Mouse (Mus musculus) right cerebral cortex, adult 2 months (tissue): ENCODE results near the gene Rassf3.

Experiments
- DNase-seq, 2 experiments: peaks; one replicate each; pipeline ENCODE4 v3.0.0; 2021 to 2022; ENCODE audit warnings: low spot score in 2 of 2

The Rassf3 gene

DNA sequence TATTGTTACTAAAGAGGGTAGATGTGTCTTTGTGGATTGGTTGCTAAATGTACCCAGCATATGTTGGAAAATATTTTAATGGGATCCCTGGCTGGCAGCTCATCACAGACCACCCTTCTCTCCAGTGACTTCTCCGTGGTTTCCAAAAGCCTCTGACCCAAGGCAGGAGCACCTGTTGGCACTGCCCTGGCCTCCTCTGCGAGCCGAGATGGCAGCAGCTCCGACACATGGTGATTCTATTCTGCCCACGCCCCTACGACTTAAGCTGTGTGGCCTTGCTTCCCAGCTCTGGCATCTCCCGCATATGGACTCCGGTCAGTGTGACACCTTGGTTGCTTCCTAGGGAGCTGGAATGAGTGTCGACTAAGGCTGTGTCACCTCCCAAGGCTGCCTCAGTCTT is 73.0 kb downstream of the Rassf3 start:
- DNase-seq, result no peak

- DNase-seq, result no peak
Measured at GRCm38 (mm10) chr10:121401005-121401404, 75.1 kb downstream of the Rassf3 start.

DNA sequence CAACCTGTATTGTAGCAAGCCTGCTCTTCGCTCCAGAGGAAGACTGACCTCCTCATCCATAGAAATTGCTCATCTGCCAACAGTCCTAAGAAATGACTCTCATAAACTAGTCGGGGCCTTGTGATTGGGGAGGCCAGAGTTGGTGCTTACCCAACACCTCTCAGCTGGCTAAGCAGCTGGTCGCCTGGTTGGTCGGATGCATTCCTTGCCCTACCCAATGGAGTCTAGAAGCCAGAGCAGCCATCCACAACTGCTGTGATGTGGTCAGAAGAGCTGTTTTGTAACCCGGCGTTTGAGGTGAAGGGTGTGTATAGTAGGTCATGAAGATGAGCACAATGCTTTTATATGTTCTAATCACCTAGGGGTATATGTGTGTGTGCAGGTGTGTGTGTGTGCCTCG is 77.5 kb downstream of the Rassf3 start:
- no peak for DNase-seq

DNA sequence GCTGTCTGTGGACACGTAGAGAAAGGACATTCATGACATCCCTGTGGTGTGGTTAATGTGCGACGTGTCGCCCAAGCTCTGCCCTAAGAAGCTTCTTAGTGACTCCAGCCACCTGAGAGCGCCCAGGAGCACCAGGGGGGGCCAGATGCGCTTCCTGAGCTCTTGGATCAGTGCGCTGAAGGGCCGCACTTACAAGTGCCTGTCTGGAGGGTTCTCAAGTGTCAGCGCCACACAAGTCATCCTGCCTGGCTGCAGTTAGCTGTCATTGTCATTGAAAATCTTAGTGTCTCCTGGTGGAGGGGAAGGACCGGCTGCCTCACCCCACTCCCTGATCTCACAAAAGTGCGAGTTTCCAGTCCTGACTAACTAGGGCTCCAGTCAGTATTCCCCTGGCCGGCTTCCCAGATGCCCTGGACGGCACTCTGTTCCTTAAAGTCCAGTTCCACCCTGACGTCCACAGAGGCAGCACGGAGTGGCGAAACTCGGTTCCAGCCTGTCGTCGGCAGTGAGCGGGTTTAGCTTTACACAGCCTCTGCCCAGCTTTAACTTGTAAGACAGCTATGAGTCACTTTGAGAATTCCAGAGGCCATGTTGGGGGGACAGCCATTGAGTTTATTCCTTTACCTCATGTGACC is 80.5 kb downstream of the Rassf3 start:
- no peak for DNase-seq

DNA sequence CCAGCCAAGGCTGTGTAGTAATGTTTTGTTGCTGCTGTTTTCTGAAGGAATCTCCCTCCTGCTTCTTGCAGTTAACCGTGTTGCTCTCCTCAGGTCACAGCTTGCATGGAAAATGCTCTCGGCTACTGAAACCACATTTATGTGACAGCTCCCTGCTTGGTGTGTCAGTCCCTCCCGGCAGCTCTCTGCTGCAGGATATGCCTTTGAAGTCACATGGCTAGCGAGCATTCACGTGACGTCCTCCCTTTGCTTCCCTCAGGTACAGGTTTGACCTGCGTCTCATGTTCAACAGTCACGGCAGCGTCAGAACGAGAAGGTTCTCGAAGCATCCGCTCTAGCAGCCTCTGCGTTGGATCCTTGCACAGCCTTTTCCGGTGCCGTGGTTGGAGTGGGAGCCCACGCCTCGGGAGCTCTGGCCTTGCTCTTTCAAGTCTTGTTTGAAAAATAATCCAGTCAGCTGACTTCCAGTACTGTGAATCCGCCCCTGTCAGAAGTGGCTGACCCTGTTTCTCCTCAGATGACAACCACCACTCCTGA is 81.3 kb downstream of the Rassf3 start:
- no peak for DNase-seq

DNA sequence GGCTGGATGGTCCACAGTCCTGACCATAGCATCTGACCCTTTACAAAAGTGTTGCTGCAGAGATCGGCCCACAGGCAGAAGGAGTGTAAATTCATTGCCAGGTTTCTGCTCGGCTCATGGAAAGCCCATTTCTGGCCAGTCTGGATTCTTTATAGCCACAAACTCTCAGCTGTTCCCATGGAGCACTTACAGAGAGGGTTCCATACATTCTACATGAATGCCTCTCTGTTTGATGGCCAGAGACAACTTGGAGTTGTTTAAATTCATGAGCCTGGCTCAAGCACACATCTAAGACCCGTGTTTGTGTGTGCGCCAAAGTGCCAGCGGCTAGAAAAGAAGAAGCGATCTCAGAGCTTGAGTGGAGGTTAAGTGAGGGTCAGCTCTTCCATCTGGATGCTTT is 81.9 kb downstream of the Rassf3 start:
- DNase-seq, result no peak

DNA sequence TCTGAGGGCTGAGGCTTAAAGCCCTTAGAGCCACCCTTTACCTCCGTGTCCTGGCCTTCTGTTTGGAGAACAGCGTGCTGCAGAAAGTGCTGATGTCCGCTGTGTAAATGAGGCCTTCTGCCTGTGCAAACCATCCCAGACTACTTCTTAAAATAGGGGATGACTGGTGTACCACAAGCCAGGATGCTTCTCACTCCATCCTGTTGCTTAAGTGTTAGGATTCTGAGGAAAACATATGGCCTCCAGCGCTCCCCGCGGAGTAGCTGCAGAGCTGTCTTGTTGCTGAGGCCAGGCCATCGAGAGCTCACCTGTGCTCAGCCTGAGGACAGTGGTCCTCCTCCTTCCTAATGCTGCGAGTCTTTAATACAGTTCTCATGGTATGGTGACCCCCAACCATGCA is 84.2 kb downstream of the Rassf3 start:
- no peak for DNase-seq

GRCm38 (mm10) chr10:121390602-121391001 is 85.5 kb downstream of the Rassf3 start:
- no peak for DNase-seq

DNA sequence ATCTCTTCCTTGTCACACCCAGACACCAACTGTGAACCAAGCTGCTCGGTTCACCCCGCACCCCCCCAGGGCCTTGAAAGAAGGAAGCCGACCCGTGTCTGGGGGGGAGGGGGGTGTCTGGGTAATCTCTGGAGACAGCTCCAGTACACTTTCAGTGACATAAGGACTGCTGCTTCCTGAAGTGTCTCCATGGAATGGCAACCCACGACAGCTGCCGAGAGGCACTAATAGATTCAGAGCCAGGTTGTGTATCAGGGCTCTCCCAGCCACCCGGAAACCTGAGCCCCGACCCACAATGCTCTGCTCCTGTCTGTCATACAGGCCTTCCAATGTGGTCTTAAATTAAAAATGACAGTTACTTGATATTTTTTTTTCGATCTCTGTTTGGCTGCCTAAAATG is 89.8 kb downstream of the Rassf3 start:
- no peak for DNase-seq

DNA sequence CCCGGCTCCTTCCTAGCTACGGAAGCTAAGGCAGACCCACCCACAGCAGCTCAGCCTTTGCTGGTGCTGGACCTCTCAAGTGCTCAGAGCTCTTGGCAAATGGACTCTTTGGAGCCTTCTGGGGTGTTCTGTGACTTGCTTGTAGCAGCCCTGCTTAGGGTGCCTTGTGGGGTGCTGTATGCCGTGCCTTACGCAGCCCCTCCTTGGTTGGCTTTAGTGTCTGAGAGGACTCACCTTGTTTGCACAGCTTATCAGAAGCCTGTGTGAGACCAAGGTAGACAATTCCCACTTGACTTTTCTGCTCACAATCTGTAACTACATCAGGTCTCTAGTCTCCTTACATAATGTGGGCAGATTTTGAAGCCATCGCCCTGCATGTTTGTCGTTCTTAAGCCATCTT is 90.5 kb downstream of the Rassf3 start:
- no peak for DNase-seq

- no peak for DNase-seq
Measured at GRCm38 (mm10) chr10:121384710-121385109, 91.4 kb downstream of the Rassf3 start.

DNA sequence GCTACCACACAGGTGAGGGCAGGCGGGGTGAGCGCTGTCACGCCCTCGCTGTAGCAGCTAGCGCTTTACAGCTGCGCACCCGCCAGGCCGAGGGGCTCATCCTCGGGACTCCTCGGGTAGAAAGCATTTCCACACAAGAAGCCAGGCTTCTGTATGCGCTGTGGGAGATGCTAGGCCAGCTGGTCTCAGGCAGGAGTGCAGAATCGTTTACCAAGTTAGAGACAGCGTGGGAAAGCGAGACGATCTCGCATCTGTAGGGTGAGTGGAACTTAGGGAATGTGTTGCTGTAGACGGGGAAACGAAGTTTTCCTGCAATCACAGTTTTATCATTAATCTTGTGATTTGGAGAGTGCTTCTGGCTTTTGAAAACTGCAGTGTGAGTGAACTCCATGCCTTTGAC is 94.9 kb downstream of the Rassf3 start:
- DNase-seq, result no peak

- DNase-seq, result no peak
Measured at GRCm38 (mm10) chr10:121379387-121379786, 96.8 kb downstream of the Rassf3 start.

DNA sequence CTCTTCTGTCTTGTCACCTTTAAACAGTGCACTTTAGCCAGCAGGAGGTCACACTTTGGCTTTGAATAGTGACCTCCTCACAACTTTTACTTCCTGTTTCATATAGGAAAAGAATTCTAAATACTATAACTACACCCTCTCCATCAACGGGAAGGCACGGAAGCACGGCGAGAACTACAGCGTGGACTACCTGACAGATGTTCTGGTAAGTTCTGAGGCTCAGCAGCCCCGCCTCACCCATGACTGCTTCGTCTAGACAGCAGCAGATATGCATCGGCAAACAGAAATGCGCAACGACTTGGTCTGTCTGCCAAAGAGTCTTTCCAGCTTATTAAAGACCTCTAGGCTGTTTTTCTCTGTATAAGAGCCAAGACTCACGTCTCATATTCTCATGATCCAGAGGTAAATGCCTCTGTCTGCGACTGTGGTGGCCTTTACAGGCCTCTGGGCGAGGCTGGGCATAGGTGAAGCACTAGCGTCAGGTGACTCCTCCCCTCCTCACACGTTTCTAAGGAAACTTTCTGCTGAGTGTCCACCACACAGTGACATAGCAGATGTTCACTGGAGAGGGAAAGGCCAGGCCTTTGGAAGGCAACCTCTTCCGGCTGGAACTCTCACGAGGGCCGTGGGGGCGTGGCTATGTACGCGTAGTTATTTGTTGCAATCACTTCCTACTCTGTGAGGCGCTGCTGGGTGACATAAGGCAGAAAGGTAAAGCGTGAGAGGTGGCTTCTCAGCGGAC is 99.4 kb downstream of the Rassf3 start:
- no peak for DNase-seq

DNA sequence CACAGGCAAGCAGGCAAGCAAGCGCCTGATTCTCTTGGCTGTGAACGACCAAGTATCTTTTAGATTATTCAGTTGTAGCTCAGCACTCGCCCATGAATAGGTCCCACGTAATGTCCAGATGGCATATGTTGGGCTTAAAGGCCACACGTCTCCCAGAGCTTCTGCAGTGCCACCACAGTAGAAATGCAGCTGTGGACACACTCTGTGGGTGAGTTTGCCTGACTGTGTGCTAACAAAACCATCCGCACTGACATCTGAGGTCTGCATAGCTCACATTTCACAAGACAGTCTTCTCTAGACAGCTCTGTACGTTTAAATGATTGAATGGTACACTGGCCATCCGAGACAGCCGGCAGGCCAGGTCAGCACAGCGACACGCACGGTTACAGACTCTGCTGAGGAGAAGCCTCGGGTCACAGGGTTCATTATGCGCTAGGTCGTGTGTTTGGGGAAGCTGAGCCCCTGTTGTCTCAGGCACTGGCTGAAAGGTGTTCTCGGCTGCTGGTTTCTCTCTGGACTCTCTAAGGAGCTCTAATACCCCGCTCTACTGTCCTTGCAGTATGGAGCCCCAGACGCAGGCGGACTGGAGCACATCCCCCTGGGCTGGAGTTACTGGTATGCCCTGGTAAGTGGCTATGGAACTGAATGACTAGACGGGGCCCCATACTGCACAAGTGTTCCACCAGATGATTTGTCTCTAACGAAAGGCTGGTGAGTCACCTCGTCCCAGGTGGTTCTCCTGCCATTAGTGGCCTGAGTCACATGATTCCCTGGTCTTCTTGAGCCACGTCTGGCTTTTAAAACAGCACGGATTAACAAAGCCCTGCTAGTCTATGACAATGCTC is 100.3 kb downstream of the Rassf3 start:
- no peak for DNase-seq

GRCm38 (mm10) chr10:121374693-121375620 is 101.2 kb downstream of the Rassf3 start:
- DNase-seq, result no peak

- no peak for DNase-seq
Measured at GRCm38 (mm10) chr10:121374013-121374412, 102.1 kb downstream of the Rassf3 start.

DNA sequence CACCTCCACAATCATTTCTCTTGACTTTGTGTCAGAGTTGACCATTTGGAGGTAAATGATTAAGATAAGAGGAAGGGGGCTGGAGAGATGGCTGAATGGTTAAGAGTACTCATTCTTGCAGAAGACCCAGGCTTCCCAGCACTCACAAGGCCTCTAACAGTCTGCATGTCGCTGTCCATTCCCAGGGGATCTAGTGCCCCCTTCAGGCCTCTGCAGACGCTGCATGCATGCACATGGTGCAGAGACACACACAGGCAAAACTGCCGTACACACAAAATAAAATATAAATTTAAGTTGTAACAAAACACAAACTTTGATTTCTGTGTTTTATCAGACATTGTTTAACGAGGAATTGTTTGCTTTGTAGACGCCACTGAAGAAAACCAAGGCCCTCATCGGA is 105.4 kb downstream of the Rassf3 start:
- DNase-seq, result no peak

GRCm38 (mm10) chr10:121368783-121369465 is 107.2 kb downstream of the Rassf3 start:
- DNase-seq, result no peak

DNA sequence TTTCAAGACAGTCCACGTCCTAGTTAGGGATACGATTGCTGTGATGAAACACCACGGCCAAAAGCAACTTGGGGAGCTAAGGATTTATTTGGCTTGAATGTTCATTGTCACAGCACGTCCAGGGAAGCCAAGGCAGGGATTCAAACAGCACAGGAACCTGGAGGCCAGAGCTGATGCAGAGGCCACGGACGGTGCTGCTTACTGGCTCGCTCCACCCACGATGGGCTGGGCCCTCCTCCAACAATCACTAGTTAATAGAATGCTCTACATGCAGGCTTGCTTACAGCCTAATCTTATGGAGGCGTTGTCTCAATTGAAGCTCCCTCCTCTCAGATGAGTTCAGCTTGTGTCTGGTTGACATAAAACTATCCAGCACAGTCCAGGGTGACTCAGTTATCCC is 108.4 kb downstream of the Rassf3 start:
- no peak for DNase-seq

DNA sequence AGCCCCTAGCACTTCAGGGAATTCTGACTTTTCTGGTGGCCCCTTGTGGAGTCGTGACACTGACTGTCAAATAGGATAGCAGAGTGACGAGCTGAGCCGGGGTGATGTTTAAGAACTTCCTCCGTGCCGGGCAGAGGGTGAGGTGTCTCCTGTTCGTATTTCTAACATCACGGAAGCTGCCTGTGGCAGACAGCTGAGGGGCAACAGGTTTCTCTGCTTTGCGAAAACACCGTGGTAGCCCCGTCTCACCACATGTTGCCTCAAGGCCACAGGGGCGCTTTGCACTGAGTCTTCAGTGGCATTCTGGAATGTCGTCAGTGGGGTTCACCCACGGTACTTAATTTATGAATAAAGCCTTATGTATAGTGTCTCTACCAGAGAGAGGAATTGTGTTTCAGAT is 108.9 kb downstream of the Rassf3 start:
- no peak for DNase-seq
